Mouse (Mus musculus): ENCODE measurements around the gene 4921517D22Rik. TPM values are rescaled to one million over a fixed set of nuclear protein-coding genes. Genes with fewer than 3 reads are reported as not detected.
A peak's percentile ranks its signal among the peaks of the same experiment; 100 is the strongest.

4921517D22Rik gene
- polyA plus RNA-seq, 1 experiment from 2014 or later = not detected

GRCm38 (mm10) chr13:59671521-59671920, 22.4 kb downstream of the 4921517D22Rik start:
- no peak overlapping the region for H3K9ac ChIP-seq
- peaks cover 23% of the 10 kb centered on the region for H3K4me1 ChIP-seq
- H3K27me3 ChIP-seq = no peaks in the 10 kb centered on the region
- WGBS = 64% methylated on average over 2 of the region's 2 CpGs
- no peaks in the 10 kb centered on the region for H3K9me3 ChIP-seq
- peaks cover 13% of the 10 kb centered on the region for H3K36me3 ChIP-seq (replicated peaks)
- H3K27ac ChIP-seq = no peak overlapping the region
- ATAC-seq (ENCODE audit: low FRiP score) = 0 out of 2 replicates have a peak, but pooled peaks have one; percentile 33
- no peak overlapping the region for H3K4me3 ChIP-seq (replicated peaks)
- no peak overlapping the region for H3K4me2 ChIP-seq

DNA sequence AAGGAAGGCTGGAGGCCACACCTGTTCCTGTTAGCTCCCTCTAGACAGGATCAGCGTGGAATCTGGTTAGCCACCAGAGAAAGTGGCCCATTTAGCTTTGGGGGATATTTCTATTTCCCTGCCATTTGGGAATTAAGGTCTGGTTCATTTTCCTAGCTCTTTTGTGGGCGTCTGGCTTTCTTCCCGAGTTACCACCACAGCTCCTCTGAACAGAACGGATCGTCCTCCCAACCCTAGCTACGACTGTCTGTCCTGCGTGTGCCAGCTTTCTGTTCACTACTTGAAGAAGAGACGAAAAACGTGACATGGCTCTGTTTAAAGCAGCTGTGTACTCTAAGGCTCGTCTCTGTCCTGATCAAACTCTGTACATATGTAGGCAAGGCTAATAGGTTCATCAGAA, 24.0 kb downstream of the 4921517D22Rik start:
- Histone ChIP-seq H3K4me3 (replicated peaks) (no peak overlapping the region), H3K9ac (no peak overlapping the region), H3K9me3 (no peaks in the 10 kb centered on the region), H3K4me2 (no peak overlapping the region), H3K4me1 (peaks cover 23% of the 10 kb centered on the region), H3K36me3 (replicated peaks) (peaks cover 28% of the 10 kb centered on the region), H3K27ac (no peak overlapping the region), H3K27me3 (no peaks in the 10 kb centered on the region)
- WGBS = 93% methylated on average over 10 of the region's 10 CpGs
- no peak for ATAC-seq (ENCODE audit: low FRiP score)

DNA sequence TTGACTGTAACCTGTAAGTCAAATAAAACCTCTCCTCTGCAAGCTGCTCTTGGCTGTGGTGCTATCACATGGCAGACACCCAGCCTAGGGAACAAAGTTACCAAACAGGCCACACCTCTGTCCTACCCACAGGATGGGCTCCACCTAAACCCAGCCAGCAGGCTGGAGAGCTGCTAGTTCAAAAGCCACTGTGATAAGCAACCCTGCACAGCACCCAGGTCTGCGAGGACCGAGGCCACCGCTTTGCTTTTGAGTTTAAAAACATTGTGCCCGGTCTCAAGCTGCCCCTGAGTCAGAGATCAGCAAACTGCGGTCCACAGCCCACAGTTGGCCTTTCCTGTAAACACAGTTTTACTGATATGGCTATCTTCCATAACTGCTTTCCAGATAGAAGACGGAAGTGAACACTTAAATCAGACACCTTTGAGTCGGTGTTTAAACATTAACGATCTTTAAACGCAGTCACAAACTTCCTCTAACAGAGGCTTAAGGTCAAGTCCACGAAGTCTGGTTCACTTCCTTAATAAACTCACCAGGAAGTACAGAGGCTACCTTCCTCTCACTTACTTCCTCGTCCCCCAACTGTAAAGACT, 25.3 kb downstream of the 4921517D22Rik start:
- H3K36me3 ChIP-seq (replicated peaks) = peaks cover 41% of the 10 kb centered on the region
- no peaks in the 10 kb centered on the region for H3K9me3 ChIP-seq
- ATAC-seq (ENCODE audit: low FRiP score) = no peak
- H3K9ac ChIP-seq = no peak overlapping the region
- no peak overlapping the region for H3K4me3 ChIP-seq (replicated peaks)
- no peaks in the 10 kb centered on the region for H3K27me3 ChIP-seq
- H3K4me2 ChIP-seq = no peak overlapping the region
- 84% methylated on average over 11 of the region's 11 CpGs for WGBS
- no peak overlapping the region for H3K27ac ChIP-seq
- H3K4me1 ChIP-seq = peaks cover 17% of the 10 kb centered on the region

- no peaks in the 10 kb centered on the region for H3K9me3 ChIP-seq
- no peak overlapping the region for H3K9ac ChIP-seq
- ATAC-seq (ENCODE audit: low FRiP score) = no peak
- no peak overlapping the region for H3K4me2 ChIP-seq
- H3K27ac ChIP-seq = no peak overlapping the region
- no peak overlapping the region for H3K4me3 ChIP-seq (replicated peaks)
- H3K27me3 ChIP-seq = no peaks in the 10 kb centered on the region
- H3K36me3 ChIP-seq (replicated peaks) = peaks cover 49% of the 10 kb centered on the region
- peaks cover 12% of the 10 kb centered on the region for H3K4me1 ChIP-seq
- 89% methylated on average over 5 of the region's 5 CpGs for WGBS
These were observed 26.1 kb downstream of the 4921517D22Rik start for GRCm38 (mm10) chr13:59667763-59668162.

DNA sequence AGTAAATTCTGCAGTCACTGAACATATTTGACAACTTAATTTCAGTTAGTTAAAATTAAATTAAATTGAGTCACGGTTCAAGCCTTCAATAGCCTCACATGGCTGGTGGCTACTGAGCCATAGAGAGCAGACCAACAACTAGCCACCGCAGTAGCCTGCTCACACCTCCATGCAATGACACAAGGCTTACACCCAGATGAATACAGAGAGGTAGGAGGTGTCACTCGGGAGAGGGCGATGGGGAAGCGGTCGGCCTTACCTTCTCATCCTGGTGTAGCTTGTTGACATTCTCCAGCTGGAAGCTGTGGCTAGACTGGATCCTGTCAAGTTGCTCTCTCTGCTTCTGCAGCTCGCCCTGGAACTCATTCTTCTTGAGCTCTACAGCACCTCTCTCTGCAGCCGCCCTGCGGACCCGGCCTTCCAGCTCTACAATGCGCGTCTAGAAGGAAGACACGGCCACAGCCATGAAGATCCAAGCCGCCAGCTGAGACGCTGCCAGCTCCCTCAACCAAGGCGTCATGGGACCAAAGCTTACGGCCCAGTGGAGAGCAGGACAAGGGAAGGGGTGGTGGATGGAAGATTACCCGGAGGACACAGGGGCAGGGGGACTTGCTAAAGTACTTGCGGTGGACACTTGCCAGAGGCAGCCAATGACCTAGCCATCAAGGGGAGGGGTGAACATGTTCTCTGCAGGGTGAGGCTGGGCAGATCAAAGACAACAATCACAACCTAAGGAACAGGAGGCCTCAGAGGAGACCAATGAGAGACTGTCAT, 29.8 kb downstream of the 4921517D22Rik start:
- Histone ChIP-seq H3K36me3 (replicated peaks) (peaks cover 82% of the 10 kb centered on the region), H3K4me1 (no peaks in the 10 kb centered on the region; the same call in 1 of the 2 replicates), H3K4me3 (replicated peaks) (no peak overlapping the region), H3K9ac (no peak overlapping the region), H3K27ac (no peak overlapping the region), H3K27me3 (no peaks in the 10 kb centered on the region), H3K9me3 (no peaks in the 10 kb centered on the region), H3K4me2 (no peak overlapping the region)
- WGBS = 93% methylated on average over 19 of the region's 19 CpGs
- ATAC-seq (ENCODE audit: low FRiP score) = no peak

DNA sequence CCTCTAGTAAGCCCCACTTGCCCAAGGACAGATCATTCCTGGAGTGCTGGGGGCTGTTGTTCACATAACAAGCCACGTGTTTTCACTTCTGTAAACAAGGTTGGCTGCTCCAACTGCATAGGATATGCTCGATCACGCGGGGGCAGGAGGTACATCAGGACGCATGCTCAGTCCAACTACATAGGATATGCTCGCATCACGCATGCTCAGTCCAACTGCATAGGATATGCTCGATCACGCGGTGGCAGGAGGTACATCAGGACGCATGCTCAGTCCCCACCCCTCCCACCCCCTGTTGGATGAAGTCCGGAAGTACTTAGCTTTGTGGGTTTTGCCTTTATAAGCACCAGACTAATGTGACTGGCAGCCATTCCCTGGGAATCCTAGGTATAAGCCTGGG, 31.9 kb downstream of the 4921517D22Rik start:
- no peak overlapping the region for H3K4me3 ChIP-seq (replicated peaks)
- no peak overlapping the region for H3K9ac ChIP-seq
- H3K27me3 ChIP-seq = no peaks in the 10 kb centered on the region
- H3K4me2 ChIP-seq = no peak overlapping the region
- peaks cover 12% of the 10 kb centered on the region for H3K4me1 ChIP-seq
- H3K27ac ChIP-seq = no peak overlapping the region
- 98% methylated on average over 12 of the region's 12 CpGs for WGBS
- H3K9me3 ChIP-seq = no peaks in the 10 kb centered on the region
- H3K36me3 ChIP-seq (replicated peaks) = peaks cover 89% of the 10 kb centered on the region
- no peak for ATAC-seq (ENCODE audit: low FRiP score)

DNA sequence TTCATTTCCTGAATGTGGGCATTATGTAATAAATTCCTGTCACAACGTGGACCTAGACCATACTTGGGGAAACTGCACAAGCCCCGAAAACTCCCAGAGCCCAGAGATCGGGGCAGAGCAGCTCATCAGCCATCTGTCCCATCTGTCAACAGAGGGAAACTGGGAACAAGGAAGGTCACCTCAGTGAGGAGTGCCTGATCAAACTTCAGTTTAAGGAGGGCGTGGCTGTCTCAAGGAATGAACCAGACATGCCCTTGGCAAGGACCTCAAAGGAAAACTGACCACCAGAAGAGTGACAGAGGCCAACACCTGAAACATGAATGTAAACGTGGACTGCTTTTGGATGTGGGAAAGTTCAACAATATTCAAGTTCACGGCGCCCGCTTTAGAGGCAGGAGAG, 32.5 kb downstream of the 4921517D22Rik start:
- Histone ChIP-seq H3K9me3 (no peaks in the 10 kb centered on the region), H3K4me2 (no peak overlapping the region), H3K9ac (no peak overlapping the region), H3K27me3 (no peaks in the 10 kb centered on the region), H3K36me3 (replicated peaks) (peaks cover 84% of the 10 kb centered on the region), H3K4me1 (peaks cover 18% of the 10 kb centered on the region), H3K27ac (0 out of 2 replicates have a peak overlapping the region, but pooled peaks have one; percentile 19), H3K4me3 (replicated peaks) (no peak overlapping the region)
- ATAC-seq (ENCODE audit: low FRiP score) = no peak
- 92% methylated on average over 8 of the region's 8 CpGs for WGBS

DNA sequence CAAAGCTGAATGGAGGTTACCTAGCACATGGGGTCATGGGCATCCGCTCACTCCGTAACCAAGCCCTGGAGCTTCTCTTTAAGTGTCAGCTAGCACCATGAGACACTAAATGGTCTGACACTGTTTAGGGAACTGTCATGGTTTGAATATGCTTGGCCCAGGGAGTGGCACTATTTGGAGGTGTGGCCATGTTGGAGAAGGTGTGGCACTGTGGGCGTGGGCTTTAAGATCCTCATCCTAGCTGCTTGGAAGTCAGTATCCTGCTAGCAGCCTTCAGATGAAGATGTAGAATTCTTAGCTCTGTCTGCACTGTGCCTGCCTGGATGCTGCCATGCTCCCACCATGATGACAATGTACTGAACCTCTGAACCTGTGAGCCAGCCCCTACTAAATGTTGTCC, 33.5 kb downstream of the 4921517D22Rik start:
- whole genome bisulfite sequencing = 97% methylated on average over 3 of the region's 3 CpGs
- Histone ChIP-seq H3K9me3 (no peaks in the 10 kb centered on the region), H3K36me3 (replicated peaks) (peaks cover 83% of the 10 kb centered on the region), H3K4me2 (no peak overlapping the region), H3K27ac (no peak overlapping the region), H3K4me1 (peaks cover 19% of the 10 kb centered on the region), H3K4me3 (replicated peaks) (no peak overlapping the region), H3K9ac (no peak overlapping the region), H3K27me3 (no peaks in the 10 kb centered on the region)
- no peak for ATAC-seq (ENCODE audit: low FRiP score)

- WGBS = 77% methylated on average over 5 of the region's 5 CpGs
- Histone ChIP-seq H3K4me1 (peaks cover 33% of the 10 kb centered on the region), H3K36me3 (replicated peaks) (peaks cover 70% of the 10 kb centered on the region), H3K27me3 (no peaks in the 10 kb centered on the region), H3K27ac (0 out of 2 replicates have a peak overlapping the region, but pooled peaks have one; percentile 46), H3K9me3 (no peaks in the 10 kb centered on the region), H3K4me2 (no peak overlapping the region), H3K9ac (no peak overlapping the region), H3K4me3 (replicated peaks) (no peak overlapping the region)
- no peak for ATAC-seq (ENCODE audit: low FRiP score)
These were observed 36.1 kb downstream of the 4921517D22Rik start for GRCm38 (mm10) chr13:59657781-59658180.

DNA sequence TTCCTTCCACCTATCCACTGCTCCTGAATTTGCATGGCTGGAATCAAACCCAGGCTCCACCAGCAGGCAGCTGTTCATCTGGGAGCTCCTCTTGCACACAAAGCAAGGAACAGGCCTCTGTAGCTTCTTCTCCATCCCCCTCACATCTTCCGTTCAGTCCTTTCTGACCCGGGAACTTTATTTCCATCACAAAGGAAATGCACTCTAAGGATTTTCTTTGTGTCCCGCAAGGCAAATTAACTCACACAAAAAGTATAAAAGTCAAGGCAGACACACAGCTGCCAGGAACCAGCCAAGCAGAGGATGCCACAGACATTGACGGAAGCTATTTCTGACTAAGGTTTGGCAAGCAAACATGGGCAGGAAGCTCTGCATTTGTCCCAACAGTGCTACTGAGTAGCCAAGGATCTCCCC, 36.9 kb downstream of the 4921517D22Rik start:
- no peak for ATAC-seq (ENCODE audit: low FRiP score)
- Histone ChIP-seq H3K4me3 (replicated peaks) (no peak overlapping the region), H3K27me3 (no peaks in the 10 kb centered on the region), H3K4me1 (peaks cover 40% of the 10 kb centered on the region), H3K36me3 (replicated peaks) (peaks cover 62% of the 10 kb centered on the region), H3K27ac (peak overlapping the region; percentile 77), H3K9me3 (no peaks in the 10 kb centered on the region), H3K9ac (no peak overlapping the region), H3K4me2 (0 out of 2 replicates have a peak overlapping the region, but pooled peaks have one; percentile 8)
- WGBS = 9% methylated on average over 4 of the region's 4 CpGs

DNA sequence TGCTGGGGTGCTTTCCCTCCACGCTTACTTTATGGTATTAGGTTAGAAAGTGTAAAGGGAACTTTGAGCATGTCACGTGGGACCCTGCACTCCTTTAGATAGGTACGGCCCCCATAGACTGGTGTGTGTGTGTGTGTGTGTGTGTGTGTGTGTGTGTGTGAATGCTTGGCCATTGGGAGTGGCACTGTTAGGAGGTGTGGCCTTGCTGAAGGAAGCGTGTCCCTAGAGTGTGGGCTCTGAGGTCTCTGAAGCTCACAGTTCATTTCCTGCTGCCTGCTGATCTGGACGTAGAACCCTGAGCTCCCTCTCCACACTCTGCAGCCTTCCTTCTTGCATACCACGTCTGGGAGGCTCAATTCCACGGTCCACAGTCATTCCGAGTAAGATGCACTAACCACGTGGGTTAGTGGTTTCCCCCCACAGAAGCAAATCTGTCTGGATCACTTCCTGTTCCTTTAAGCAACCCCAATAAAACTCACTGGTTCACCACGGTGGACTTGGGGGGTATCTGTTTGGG, 37.5 kb downstream of the 4921517D22Rik start:
- no peak overlapping the region for H3K4me3 ChIP-seq (replicated peaks)
- H3K9ac ChIP-seq = no peak overlapping the region
- peak overlapping the region; percentile 77 for H3K27ac ChIP-seq
- 0 out of 2 replicates have a peak overlapping the region, but pooled peaks have one; percentile 8 for H3K4me2 ChIP-seq
- ATAC-seq (ENCODE audit: low FRiP score) = no peak
- H3K9me3 ChIP-seq = no peaks in the 10 kb centered on the region
- 72% methylated on average over 10 of the region's 10 CpGs for WGBS
- H3K4me1 ChIP-seq = peaks cover 40% of the 10 kb centered on the region
- H3K27me3 ChIP-seq = no peaks in the 10 kb centered on the region
- H3K36me3 ChIP-seq (replicated peaks) = peaks cover 56% of the 10 kb centered on the region

DNA sequence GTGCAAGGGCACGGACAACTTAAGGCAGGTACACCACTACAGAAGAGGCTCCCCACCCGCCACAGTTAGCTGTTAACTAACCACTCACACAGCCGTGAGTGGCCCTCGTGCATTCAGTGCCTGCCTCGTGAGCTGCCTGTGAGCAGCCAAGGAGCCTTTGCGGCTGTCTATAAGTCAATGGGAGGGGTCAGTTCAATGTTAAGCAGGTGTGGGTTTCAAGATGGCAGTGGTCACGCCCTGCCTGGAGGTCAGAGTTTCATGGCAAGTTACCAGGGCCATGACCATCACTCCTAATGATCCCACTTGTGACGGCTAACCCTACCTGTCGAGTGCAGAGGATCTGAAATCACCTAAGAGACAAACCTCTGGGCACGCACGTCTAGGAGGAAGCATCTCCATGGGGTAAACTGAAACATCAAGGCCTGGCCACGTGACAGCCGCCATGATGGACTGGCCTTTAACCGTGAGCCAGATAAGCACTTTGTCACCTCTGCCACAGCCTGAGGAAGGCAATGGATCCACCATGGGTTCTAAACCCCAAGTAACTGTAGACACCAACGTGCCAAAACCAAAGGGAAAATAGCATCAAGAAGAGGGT, 38.1 kb downstream of the 4921517D22Rik start:
- WGBS = 91% methylated on average over 15 of the region's 15 CpGs
- no peak overlapping the region for H3K4me2 ChIP-seq
- H3K9ac ChIP-seq = no peak overlapping the region
- ATAC-seq (ENCODE audit: low FRiP score) = no peak
- peak overlapping the region; percentile 77; the same call in 1 of the 2 replicates for H3K27ac ChIP-seq
- peaks cover 52% of the 10 kb centered on the region for H3K36me3 ChIP-seq (replicated peaks)
- H3K27me3 ChIP-seq = no peaks in the 10 kb centered on the region
- peaks cover 40% of the 10 kb centered on the region for H3K4me1 ChIP-seq
- no peaks in the 10 kb centered on the region for H3K9me3 ChIP-seq
- no peak overlapping the region for H3K4me3 ChIP-seq (replicated peaks)
